Mouse (Mus musculus): ENCODE data around the gene Rbck1. TPM values are rescaled to one million over a fixed set of nuclear protein-coding genes. Genes with fewer than 3 reads are reported as not detected.
"Not testable (repeated sequence)": the region's sequence is repeated elsewhere in the genome, so short reads cannot be mapped to it uniquely, and the experiment has no call there.

Gene Rbck1
- polyA plus RNA-seq, 2 experiments from 2014 or later, result 65.1 to 86.1 TPM

GRCm38 (mm10) chr2:152294541-152294940 is 37.9 kb downstream of the Rbck1 start:
- ATAC-seq, result no peak

DNA sequence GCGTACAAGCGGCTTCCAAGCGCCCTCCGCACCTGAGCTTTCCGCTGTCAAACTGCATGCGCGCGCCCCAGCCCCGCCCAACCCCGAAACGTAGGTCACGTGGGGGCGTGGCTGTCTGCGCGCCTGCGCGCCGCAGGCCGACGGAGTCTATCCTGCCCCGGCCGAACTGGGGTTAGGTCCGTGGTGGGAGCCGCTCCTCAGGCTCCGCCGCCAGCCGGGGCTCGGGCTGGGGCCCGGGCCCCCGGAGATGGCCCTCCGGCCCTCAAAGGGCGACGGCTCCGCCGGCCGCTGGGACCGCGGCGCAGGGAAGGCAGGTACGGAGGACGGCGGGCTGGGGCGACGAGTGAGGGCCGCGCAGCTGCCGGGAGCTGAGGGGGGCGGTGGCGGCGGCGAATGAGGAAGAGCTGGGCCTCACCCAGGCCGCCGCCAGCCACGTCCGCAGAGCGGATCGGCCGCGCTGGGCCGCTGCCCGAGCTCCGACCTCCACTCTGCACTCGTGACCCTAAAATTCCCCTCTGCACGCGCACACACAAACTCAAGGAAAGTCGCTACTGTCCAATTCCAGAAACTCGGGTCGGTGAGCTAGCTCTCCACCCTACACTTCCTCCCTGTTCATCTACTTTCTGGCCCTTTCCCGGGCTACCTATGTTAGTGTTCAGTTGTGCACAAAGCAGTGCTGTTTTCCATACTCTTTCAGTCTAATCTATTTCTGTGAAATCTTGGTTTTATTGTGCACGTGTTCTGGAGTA is 38.6 kb downstream of the Rbck1 start, which contains the start of gene Tbc1d20:
Gene Tbc1d20 (plus strand): TSS at position 102 of the 749 bp plus-strand sequence.
- peak; percentile 90 for ATAC-seq

DNA sequence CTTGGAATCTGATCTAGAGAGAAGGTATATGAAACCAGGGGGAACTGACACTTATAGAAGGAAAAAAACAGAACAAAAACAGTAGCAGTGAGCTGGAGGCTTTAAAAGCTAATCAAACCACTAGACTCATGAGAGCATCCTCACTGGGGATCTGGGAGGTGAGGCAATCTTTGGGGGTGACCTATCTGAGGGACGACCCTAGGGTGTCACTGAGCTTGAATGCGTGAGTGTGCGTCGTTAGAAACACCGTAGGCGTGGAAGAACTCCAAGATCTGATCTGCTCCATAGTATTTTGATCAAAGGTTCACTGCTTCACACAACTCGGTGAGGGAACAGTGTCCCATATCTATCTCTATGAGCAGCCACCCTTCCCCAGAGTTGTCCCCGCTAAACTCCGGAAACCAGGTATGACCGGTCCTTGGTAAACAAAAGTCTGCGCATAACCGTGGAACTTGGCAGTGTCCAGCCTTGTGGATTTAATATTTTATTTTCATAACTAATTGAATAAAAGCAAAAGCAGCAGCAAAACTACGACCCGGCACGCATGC is 39.2 kb downstream of the Rbck1 start:
- ATAC-seq, result peak; percentile 24

- ATAC-seq, result no peak
Measured at GRCm38 (mm10) chr2:152292475-152292874, 40.0 kb downstream of the Rbck1 start.

- ATAC-seq, result not testable (repeated sequence)
Measured at GRCm38 (mm10) chr2:152289623-152290022, 42.8 kb downstream of the Rbck1 start.

DNA sequence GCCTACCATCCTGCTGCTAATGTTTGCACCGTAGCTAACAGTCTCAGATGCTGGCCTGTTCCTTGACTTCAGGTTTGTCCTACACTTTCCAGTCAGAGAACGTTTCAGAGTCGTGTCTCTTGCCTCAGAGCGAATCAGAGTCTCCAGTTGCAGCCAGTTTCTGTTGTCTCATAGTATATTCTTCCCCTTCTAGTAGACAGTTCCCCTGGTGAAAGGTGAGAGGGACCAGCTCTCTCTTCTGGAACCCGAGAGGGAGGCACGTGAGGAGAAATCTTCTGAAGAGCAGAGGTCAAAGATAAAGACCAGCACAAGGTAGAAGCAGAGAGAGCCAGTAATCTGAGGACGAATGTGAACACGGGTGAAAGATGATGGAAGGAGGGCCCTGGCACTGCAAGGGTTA is 44.4 kb downstream of the Rbck1 start:
- ATAC-seq, result no peak

DNA sequence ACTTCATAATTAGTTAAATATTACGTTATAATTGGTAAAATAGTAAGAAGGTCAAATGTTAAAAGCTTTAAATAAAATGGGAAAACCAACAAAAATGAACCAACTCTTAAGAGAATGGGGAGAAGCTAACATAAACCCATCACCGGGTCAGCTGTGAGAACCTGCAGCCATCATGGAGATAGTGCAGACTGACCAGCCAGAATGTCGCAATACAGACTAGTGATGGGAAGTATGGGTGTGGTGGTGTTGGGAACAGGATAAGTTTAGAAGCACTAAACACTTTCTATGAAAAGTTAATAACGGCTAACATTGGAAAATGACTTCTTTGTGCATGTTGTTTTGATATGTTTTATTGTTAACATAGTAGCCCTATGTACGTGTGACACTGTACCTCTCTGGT is 44.9 kb downstream of the Rbck1 start:
- no peak for ATAC-seq

DNA sequence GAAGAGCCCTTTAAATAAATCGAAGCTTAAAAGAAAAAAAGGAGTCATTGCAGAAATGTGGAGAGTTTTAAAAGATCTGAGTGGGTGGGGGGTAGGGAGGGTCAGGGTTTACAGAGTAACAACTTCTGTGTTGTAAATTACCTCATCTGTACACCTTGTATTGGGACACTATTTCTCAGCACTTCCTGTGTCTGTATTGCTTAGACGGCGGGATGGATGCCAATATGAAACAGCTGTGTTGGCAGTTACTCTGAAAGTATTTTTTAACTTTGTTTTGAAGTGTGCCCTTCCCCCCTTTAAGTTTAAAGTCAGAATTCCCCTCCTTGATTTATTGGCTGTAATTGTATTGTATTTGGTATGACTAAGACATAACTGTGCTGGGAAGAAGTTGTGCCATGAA is 51.0 kb downstream of the Rbck1 start:
- ATAC-seq, result peak; percentile 32

DNA sequence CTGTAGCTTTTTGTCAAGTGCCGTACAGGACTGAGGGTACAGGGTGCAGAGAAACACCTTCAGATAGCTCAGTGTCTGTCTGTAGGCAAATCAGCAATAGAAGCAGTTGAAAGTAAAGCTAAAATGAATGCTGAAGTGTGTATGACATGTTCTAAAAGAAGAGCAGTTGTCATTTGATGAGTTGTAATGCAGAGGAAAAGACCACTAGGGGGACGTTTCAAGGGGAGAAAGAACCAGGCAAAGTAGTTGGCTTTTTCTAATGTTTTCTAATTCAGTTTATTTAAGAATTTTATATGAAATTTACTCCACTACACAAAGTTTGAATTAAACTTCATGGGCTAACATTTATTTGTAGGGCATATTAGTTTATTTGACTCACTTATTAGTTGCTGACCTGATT is 58.8 kb downstream of the Rbck1 start:
- no peak for ATAC-seq

Other genes starting within 250 kb of the Rbck1 start
- gene Srxn1, start 227.1 kb downstream of the Rbck1 start, polyA plus RNA-seq (2017; shearing (Covaris generic)), result 1 to 10 TPM in 1 of 2 experiments, under 1 TPM in 1; 0.92 to 1.5 TPM
- gene Tcf15, start 189.1 kb downstream of the Rbck1 start, polyA plus RNA-seq (2017; shearing (Covaris generic)), result not detected
- gene Csnk2a1, start 105.8 kb downstream of the Rbck1 start, polyA plus RNA-seq (2017; shearing (Covaris generic)), result 10 to 100 TPM; 68.0 to 91.6 TPM
- gene Tbc1d20, start 38.8 kb downstream of the Rbck1 start, polyA plus RNA-seq (2017; shearing (Covaris generic)), result 10 to 100 TPM; 14.9 to 18.3 TPM
- 1 to 10 TPM; 3.4 to 5.1 TPM for gene Trib3, start 11.4 kb upstream of the Rbck1 start, polyA plus RNA-seq (2017; shearing (Covaris generic))
- not detected for gene Nrsn2, start 44.0 kb upstream of the Rbck1 start, polyA plus RNA-seq (2017; shearing (Covaris generic))
- under 1 TPM; 0.30 to 0.33 TPM for gene Sox12, start 65.4 kb upstream of the Rbck1 start, polyA plus RNA-seq (2017; shearing (Covaris generic))
- gene Zcchc3, start 82.4 kb upstream of the Rbck1 start, polyA plus RNA-seq (2017; shearing (Covaris generic)), result under 1 TPM; 0.70 to 0.74 TPM
- gene 6820408C15Rik, start 82.9 kb upstream of the Rbck1 start, polyA plus RNA-seq (2017; shearing (Covaris generic)), result not detected
- gene Defb23, start 132.0 kb upstream of the Rbck1 start, polyA plus RNA-seq (2017; shearing (Covaris generic)), result not detected
- gene Defb20, start 144.4 kb upstream of the Rbck1 start, polyA plus RNA-seq (2017; shearing (Covaris generic)), result not detected
- gene Defb22, start 157.5 kb upstream of the Rbck1 start, polyA plus RNA-seq (2017; shearing (Covaris generic)), result not detected
- gene Defb26, start 179.0 kb upstream of the Rbck1 start, polyA plus RNA-seq (2017; shearing (Covaris generic)), result not detected
- gene Defb28, start 185.6 kb upstream of the Rbck1 start, polyA plus RNA-seq (2017; shearing (Covaris generic)), result not detected
- not detected for gene Defb29, start 207.4 kb upstream of the Rbck1 start, polyA plus RNA-seq (2017; shearing (Covaris generic))
- gene Gm17416, start 236.7 kb upstream of the Rbck1 start, polyA plus RNA-seq (2017; shearing (Covaris generic)), result not detected
- not detected for gene Defb21, start 240.1 kb upstream of the Rbck1 start, polyA plus RNA-seq (2017; shearing (Covaris generic))
- gene Defb19, start 247.7 kb upstream of the Rbck1 start, polyA plus RNA-seq (2017; shearing (Covaris generic)), result not detected